Mouse (Mus musculus) stomach, postnatal 0 days (tissue): ENCODE measurements at regions not wholly inside any gene's neighbourhood (a gene's known extent, or its start where the extent isn't known, plus 50 kb on each side); places are given as distances from the start of the nearest gene placed in this dataset.

ENCODE experiments used
- ATAC-seq: fragments of 200-750 bp; cut with Nextera tagmentation; 2 replicates; pipeline ENCODE4 v1.8.0; 2017; ENCODE audit not compliant: low FRiP score, low TSS enrichment
- DNase-seq: peaks from one replicate; pipeline ENCODE4 v3.0.0-alpha.2; 2016; ENCODE audit warnings: low spot score
- H3K27ac ChIP-seq: fragments of 300-500 bp; sonication (generic); replicated peaks from 2 replicates; pipeline ENCODE4 v1.5.1; 2014; ENCODE audit warnings: mild to moderate bottlenecking, control low read depth
- H3K27me3 ChIP-seq: fragments of 300-500 bp; sonication (generic); 2 replicates; pipeline ENCODE4 v1.6.1; 2014; ENCODE audit warnings: low read length; ENCODE audit not compliant: control insufficient read depth, insufficient read depth
- H3K36me3 ChIP-seq: fragments of 300-500 bp; sonication (generic); 2 replicates; pipeline ENCODE4 v1.6.1; 2014; ENCODE audit warnings: low read length, mixed read lengths; ENCODE audit not compliant: control insufficient read depth, insufficient read depth
- H3K4me1 ChIP-seq: fragments of 300-500 bp; sonication (generic); replicated peaks from 2 replicates; pipeline ENCODE4 v1.6.1; 2014; ENCODE audit warnings: antibody characterized with exemption; ENCODE audit not compliant: control insufficient read depth, insufficient read depth
- H3K4me2 ChIP-seq: fragments of 300-500 bp; sonication (generic); replicated peaks from 2 replicates; pipeline ENCODE4 v1.6.1; 2014; ENCODE audit warnings: low read depth, mild to moderate bottlenecking, control low read depth, moderate library complexity
- H3K4me3 ChIP-seq: fragments of 300-500 bp; sonication (generic); 2 replicates; pipeline ENCODE4 v1.5.1; 2014; ENCODE audit warnings: low read depth, low read length, control low read depth
- H3K9ac ChIP-seq: fragments of 300-500 bp; sonication (generic); 2 replicates; pipeline ENCODE4 v1.6.1; 2014; ENCODE audit warnings: mild to moderate bottlenecking, low read length, control low read depth, mixed read lengths
- H3K9me3 ChIP-seq: fragments of 300-500 bp; sonication (generic); 2 replicates; pipeline ENCODE4 v1.6.1; 2016; ENCODE audit warnings: low read length; ENCODE audit not compliant: control insufficient read depth
- CTCF ChIP-seq: IDR thresholded peaks from 2 replicates; pipeline ENCODE4 v1.5.1; 2016; ENCODE audit warnings: antibody characterized with exemption, low read depth, mild to moderate bottlenecking, moderate library complexity
- EP300 ChIP-seq: optimal IDR thresholded peaks from 2 replicates; pipeline ENCODE3; 2016; ENCODE audit warnings: antibody characterized with exemption
- WGBS: fragments of 180-500 bp; shearing (Covaris S2); extraction: QIAGEN DNeasy Blood & Tissue Kit; methylation state at CpG from one replicate; pipeline ENCODE4 v1.1.7; 2014; 5-methylcytosine and 5-hydroxymethylcytosine counted together

- no peaks in the 10 kb centered on the region for H3K27me3 ChIP-seq
- WGBS = 45% methylated on average over 1 of the region's 1 CpGs
- ATAC-seq = no peak
- H3K4me1 ChIP-seq = no peaks in the 10 kb centered on the region
- H3K36me3 ChIP-seq = no peaks in the 10 kb centered on the region
- no peaks in the 10 kb centered on the region for H3K9me3 ChIP-seq
- H3K27ac ChIP-seq = no peak overlapping the region
- DNase-seq = no peak
- H3K4me3 ChIP-seq = no peak overlapping the region
- TF ChIP-seq EP300 = no peak
- no peak for TF ChIP-seq CTCF
- no peak overlapping the region for H3K9ac ChIP-seq
- no peak overlapping the region for H3K4me2 ChIP-seq
Measured at GRCm38 (mm10) chr2:100982362-100982761, 642.2 kb upstream of the Rag2 start.

- Histone ChIP-seq H3K4me3 (no peak overlapping the region), H3K9ac (no peak overlapping the region), H3K4me1 (no peaks in the 10 kb centered on the region), H3K9me3 (no peaks in the 10 kb centered on the region), H3K27ac (no peak overlapping the region), H3K36me3 (no peaks in the 10 kb centered on the region), H3K27me3 (no peaks in the 10 kb centered on the region), H3K4me2 (no peak overlapping the region)
- ATAC-seq (no peak), DNase-seq (no peak)
- WGBS = 85% methylated on average over 3 of the region's 3 CpGs
- no peak for TF ChIP-seq CTCF
- TF ChIP-seq EP300 = no peak
Measured at GRCm38 (mm10) chr2:101015353-101015752, 609.2 kb upstream of the Rag2 start.

DNA sequence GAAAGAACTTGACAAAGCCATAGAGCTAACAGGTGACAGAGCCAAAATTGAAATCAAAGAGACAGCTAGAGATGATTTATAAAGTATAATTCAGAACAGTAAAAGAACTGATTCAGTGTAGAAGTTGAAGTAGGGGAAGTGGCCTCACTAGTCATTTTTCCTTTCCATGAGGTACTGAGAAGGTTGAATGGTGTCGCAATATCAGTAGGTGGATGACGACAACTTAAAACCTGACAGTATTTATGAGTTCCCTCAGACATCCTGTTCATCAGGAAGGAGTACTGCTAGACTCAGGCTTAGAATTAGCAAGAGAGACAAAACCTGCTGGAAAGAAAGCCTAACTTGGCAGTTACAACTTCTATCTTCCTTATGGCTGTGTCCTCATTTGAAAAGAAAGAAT is 605.1 kb upstream of the Rag2 start:
- 77% methylated on average over 2 of the region's 2 CpGs for WGBS
- Histone ChIP-seq H3K36me3 (no peaks in the 10 kb centered on the region), H3K4me3 (no peak overlapping the region), H3K4me1 (no peaks in the 10 kb centered on the region), H3K9ac (no peak overlapping the region), H3K9me3 (no peaks in the 10 kb centered on the region), H3K27me3 (no peaks in the 10 kb centered on the region), H3K27ac (no peak overlapping the region), H3K4me2 (no peak overlapping the region)
- ATAC-seq (no peak), DNase-seq (no peak)
- TF ChIP-seq CTCF (no peak), EP300 (no peak)

DNA sequence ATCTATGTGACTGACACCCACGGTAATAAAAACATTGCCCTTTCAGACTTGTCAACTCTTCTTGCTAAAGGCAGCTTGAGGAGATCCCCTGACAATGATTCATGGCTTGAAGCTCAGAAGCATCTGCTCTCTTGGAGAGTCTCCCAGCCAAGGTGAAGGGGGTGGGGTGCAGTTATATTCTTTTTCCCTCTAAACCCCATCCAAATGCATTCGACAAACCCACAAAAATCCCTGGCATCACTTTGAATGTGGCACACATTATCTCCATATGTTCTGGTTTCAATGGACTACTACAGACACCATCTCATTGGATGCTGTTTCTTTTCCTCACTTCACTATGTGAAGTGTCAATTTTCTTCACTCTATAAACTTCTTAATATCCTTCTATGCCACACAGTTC is 603.0 kb upstream of the Rag2 start:
- Histone ChIP-seq H3K4me3 (no peak overlapping the region), H3K36me3 (no peaks in the 10 kb centered on the region), H3K9ac (no peak overlapping the region), H3K27me3 (no peaks in the 10 kb centered on the region), H3K27ac (no peak overlapping the region), H3K4me1 (no peaks in the 10 kb centered on the region), H3K9me3 (no peaks in the 10 kb centered on the region), H3K4me2 (no peak overlapping the region)
- no peak for ATAC-seq
- TF ChIP-seq EP300 (no peak), CTCF (no peak)
- no peak for DNase-seq
- WGBS = 81% methylated on average over 2 of the region's 2 CpGs

DNA sequence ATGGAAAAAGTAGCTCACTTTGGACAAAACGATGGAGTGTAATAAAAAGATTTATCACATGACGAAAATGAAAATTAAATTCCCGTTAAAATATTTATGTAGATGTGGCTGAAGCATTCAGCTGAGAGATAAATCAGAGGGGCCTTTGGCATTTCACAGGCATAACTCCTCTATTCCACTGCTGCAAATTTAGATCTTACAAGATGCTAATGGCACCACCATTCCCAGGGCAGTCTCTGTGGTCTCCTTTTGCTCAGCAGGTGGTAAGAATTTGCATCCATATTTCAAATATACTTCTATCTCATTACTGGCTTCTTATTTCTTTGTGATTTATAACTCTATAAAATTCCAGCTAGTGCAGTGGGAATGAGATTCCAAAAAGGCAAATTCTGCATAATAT is 581.5 kb upstream of the Rag2 start:
- no peak overlapping the region for H3K4me3 ChIP-seq
- no peaks in the 10 kb centered on the region for H3K9me3 ChIP-seq
- H3K27me3 ChIP-seq = no peaks in the 10 kb centered on the region
- WGBS = 45% methylated on average over 3 of the region's 3 CpGs
- H3K36me3 ChIP-seq = no peaks in the 10 kb centered on the region
- no peak overlapping the region for H3K9ac ChIP-seq
- H3K27ac ChIP-seq = no peak overlapping the region
- H3K4me1 ChIP-seq = no peaks in the 10 kb centered on the region
- DNase-seq (no peak), ATAC-seq (no peak)
- no peak overlapping the region for H3K4me2 ChIP-seq
- no peak for TF ChIP-seq EP300
- no peak for TF ChIP-seq CTCF

- 64% methylated on average over 4 of the region's 4 CpGs for WGBS
- DNase-seq (no peak), ATAC-seq (no peak)
- H3K9me3 ChIP-seq = no peaks in the 10 kb centered on the region
- no peaks in the 10 kb centered on the region for H3K27me3 ChIP-seq
- H3K4me3 ChIP-seq = no peak overlapping the region
- H3K4me2 ChIP-seq = no peak overlapping the region
- no peaks in the 10 kb centered on the region for H3K36me3 ChIP-seq
- H3K4me1 ChIP-seq = no peaks in the 10 kb centered on the region
- no peak overlapping the region for H3K9ac ChIP-seq
- no peak for TF ChIP-seq CTCF
- no peak for TF ChIP-seq EP300
- no peak overlapping the region for H3K27ac ChIP-seq
Measured at GRCm38 (mm10) chr2:101062939-101063338, 561.6 kb upstream of the Rag2 start.

DNA sequence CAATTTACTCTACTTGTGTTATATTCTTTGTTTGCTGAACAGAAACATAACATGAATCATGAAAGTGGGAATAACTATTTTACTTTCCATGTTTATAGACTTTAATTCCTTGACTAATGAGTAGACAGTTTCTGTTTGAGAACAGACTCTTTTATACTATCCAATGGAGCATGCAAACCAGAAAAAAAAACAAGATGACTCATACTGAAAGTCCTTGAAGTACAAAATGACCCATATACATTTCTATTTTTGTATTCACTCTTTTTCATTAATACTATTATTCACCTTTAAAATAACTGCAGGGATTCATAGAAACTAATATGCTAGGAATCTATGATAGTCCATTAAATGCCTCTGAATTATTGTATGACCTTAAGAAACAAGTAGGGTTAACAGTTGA is 549.5 kb upstream of the Rag2 start:
- Histone ChIP-seq H3K4me3 (no peak overlapping the region), H3K9me3 (no peaks in the 10 kb centered on the region), H3K4me1 (no peaks in the 10 kb centered on the region), H3K27ac (no peak overlapping the region), H3K36me3 (no peaks in the 10 kb centered on the region), H3K4me2 (no peak overlapping the region), H3K27me3 (no peaks in the 10 kb centered on the region), H3K9ac (no peak overlapping the region)
- ATAC-seq (no peak), DNase-seq (no peak)
- TF ChIP-seq CTCF (no peak), EP300 (no peak)
